Mouse (Mus musculus): ENCODE measurements around the gene Cpsf4l. TPM values are rescaled to one million over a fixed set of nuclear protein-coding genes. Genes with fewer than 3 reads are reported as not detected.

Gene Cpsf4l
- polyA plus RNA-seq (2015; fragmentation: Nextera tagmentation; extraction: Ambion mirVana) = 0.22 and 0.73 TPM in 2 replicates

- H3K9ac ChIP-seq = peak within 1 kb of the TSS; percentile 32; the same call in 1 of the 2 replicates
- H3K4me1 ChIP-seq = peaks cover 19% of the 10 kb centered on the region
- no peaks in the 10 kb centered on the region for H3K36me3 ChIP-seq (replicated peaks)
- no peak within 1 kb of the TSS; the same call in 1 of the 2 replicates for H3K4me2 ChIP-seq
- 9% methylated on average over 11 of the region's 11 CpGs for WGBS
- H3K4me3 ChIP-seq = no peak within 1 kb of the TSS
- peak; percentile 51; the same call in 1 of the 2 replicates for ATAC-seq (replicated peaks)
- no peaks in the 10 kb centered on the region for H3K9me3 ChIP-seq
- H3K27me3 ChIP-seq (replicated peaks) = 0 out of 2 replicates have a peak, but pooled peaks cover 3% of the 10 kb centered on the region
- peak within 1 kb of the TSS; percentile 65 for H3K27ac ChIP-seq
These were observed at the start of gene Cpsf4l for GRCm38 (mm10) chr11:113709731-113710256. Gene Cpsf4l (minus strand): TSS chr11:113710017.

DNA sequence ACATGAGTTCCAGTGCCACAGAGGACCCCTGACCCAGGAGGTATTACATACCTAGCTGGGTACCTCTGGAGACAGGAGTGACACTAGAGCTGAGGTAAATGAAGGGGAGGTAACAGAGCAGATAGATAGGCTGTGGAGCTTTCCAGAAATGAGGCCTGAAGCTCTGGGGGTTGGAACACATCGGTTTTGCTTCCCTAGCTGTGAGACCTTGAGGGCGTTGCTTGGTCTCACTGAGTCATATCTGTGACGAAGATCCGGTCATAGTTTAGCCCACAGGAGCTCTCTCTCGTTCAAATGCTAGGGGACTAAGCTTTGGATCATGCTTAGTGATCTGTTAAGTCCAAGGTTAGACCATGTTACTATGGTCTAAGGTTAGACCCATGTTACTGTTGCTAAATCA lies 49.0 kb upstream of the Cpsf4l start:
- Histone ChIP-seq H3K27me3 (replicated peaks) (no peaks in the 10 kb centered on the region), H3K27ac (no peak overlapping the region), H3K4me2 (no peak overlapping the region), H3K4me1 (0 out of 2 replicates have a peak, but pooled peaks cover 3% of the 10 kb centered on the region), H3K36me3 (replicated peaks) (no peaks in the 10 kb centered on the region), H3K9ac (no peak overlapping the region), H3K4me3 (no peak overlapping the region), H3K9me3 (no peaks in the 10 kb centered on the region)
- ATAC-seq (replicated peaks) = no peak
- 92% methylated on average over 5 of the region's 5 CpGs for WGBS

- WGBS = 95% methylated on average over 12 of the region's 12 CpGs
- H3K4me2 ChIP-seq = no peak overlapping the region
These were observed 46.8 kb upstream of the Cpsf4l start for GRCm38 (mm10) chr11:113756578-113756977.

GRCm38 (mm10) chr11:113755878-113756277 lies 46.1 kb upstream of the Cpsf4l start:
- H3K4me3 ChIP-seq = no peak overlapping the region
- ATAC-seq (replicated peaks) = no peak
- H3K36me3 ChIP-seq (replicated peaks) = no peaks in the 10 kb centered on the region
- H3K9ac ChIP-seq = no peak overlapping the region
- no peak overlapping the region for H3K27ac ChIP-seq
- H3K4me1 ChIP-seq = peaks cover 7% of the 10 kb centered on the region
- H3K27me3 ChIP-seq (replicated peaks) = no peaks in the 10 kb centered on the region
- 93% methylated on average over 14 of the region's 14 CpGs for WGBS
- H3K9me3 ChIP-seq = no peaks in the 10 kb centered on the region
- no peak overlapping the region for H3K4me2 ChIP-seq

More at GRCm38 (mm10) chr11:113756578-113756977, 46.8 kb upstream of the Cpsf4l start:
- Histone ChIP-seq H3K4me1 (peaks cover 7% of the 10 kb centered on the region), H3K36me3 (replicated peaks) (no peaks in the 10 kb centered on the region), H3K27me3 (replicated peaks) (no peaks in the 10 kb centered on the region), H3K9ac (no peak overlapping the region), H3K4me3 (no peak overlapping the region), H3K9me3 (no peaks in the 10 kb centered on the region), H3K27ac (no peak overlapping the region)
- no peak for ATAC-seq (replicated peaks)

DNA sequence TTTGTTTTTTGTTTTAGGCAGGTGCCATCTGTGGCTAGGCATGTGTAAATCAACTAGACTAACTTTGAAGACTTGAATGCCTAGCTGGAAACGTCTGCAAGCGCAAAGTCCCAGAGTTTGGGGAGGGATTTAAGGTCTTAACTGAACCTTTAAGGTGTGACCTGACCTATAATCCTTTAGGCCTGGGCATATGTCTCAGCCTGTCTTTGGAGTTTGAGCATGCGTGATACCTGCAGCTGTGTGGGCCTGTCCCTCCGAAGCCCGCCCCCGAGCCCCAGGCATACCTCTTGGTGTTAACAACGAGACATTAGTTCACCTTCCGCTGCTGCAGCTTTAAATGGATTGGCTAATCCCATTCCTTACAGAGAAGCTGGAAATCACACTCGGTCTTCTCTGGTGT lies 45.0 kb upstream of the Cpsf4l start:
- Histone ChIP-seq H3K4me3 (no peak overlapping the region), H3K9ac (no peak overlapping the region), H3K27ac (no peak overlapping the region), H3K27me3 (replicated peaks) (no peaks in the 10 kb centered on the region), H3K4me1 (peaks cover 15% of the 10 kb centered on the region), H3K9me3 (no peaks in the 10 kb centered on the region), H3K4me2 (no peak overlapping the region), H3K36me3 (replicated peaks) (no peaks in the 10 kb centered on the region)
- ATAC-seq (replicated peaks) = no peak
- 34% methylated on average over 9 of the region's 9 CpGs for WGBS

DNA sequence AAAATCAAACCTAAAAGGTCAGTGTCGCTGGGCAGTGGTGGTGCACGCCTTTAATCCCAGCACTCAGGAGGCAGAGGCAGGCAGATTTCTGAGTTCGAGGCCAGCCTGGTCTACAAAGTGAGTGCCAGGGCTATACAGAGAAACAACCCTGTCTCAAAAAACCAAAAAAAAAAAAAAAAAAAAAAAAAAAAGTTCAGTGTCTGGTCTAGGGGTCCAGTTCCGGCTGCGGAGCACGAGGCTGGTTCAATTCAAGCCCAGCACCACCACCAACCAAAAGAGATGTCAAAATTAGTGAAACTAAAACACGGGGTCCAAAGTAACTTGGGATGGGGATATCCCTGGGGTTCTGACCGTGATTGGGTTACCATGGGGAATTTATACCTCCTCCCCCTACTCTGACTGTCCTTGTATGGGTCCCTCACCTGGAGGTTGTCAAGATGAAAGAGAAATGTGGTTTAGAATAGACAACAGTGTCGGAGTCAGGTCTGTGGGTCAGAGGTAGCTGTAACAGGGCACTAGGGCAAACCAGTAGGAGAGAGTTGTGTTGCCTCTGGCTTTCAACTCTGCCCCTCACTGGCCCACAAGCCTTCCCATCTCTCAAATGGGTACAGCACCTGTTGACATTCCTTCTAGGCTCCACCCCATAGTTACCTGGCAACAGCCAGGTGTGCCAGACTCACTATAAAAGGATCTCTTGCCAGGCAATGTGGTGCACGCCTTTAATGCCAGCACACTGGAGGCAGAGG lies 43.0 kb upstream of the Cpsf4l start:
- ATAC-seq (replicated peaks) = no peak
- H3K4me3 ChIP-seq = no peak overlapping the region
- no peaks in the 10 kb centered on the region for H3K27me3 ChIP-seq (replicated peaks)
- 95% methylated on average over 10 of the region's 10 CpGs for WGBS
- no peak overlapping the region for H3K9ac ChIP-seq
- H3K27ac ChIP-seq = no peak overlapping the region
- H3K4me1 ChIP-seq = peaks cover 34% of the 10 kb centered on the region
- H3K4me2 ChIP-seq = no peak overlapping the region
- no peaks in the 10 kb centered on the region for H3K36me3 ChIP-seq (replicated peaks)
- no peaks in the 10 kb centered on the region for H3K9me3 ChIP-seq

- WGBS = 32% methylated on average over 15 of the region's 15 CpGs
- H3K36me3 ChIP-seq (replicated peaks) = no peaks in the 10 kb centered on the region
- ATAC-seq (replicated peaks) = peak; percentile 3; the same call in 1 of the 2 replicates
These were observed 42.4 kb upstream of the Cpsf4l start for GRCm38 (mm10) chr11:113752158-113752661.

DNA sequence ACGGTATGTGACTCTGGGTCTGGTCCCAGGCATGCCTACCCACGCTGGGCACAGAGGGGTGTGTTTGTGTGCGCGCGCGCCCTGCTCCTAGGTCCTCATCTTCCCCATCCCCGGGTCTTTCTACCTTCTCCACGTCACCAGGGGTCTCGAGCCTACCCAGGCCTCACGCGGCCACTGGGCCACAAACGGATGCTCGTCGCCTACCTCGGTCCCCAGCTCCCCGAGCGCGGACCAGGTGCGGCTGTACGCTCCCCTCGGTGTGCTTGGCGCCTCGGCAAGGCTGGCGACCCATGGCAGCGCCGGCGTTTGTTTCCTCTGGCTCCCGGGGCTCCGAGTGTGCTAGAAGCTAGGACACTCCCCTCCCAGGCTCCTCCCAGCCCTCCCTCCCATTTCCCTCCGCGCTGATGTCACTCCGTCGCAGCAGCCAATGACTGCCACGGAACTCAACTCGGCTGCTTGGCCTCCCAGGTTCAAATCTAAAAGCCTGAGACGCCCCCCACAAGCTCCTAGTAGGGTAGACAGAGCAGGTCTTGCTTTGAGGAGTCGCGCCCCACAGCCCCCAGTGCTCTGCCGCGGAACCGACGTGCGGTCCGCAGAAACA lies 41.8 kb upstream of the Cpsf4l start, which contains the start of gene Cdc42ep4:
Gene Cdc42ep4 (minus strand): TSS at position 398 of the 601 bp plus-strand sequence.
- WGBS = under 1% methylated on average over 44 of the region's 44 CpGs
- H3K4me3 ChIP-seq = peak within 1 kb of the TSS; percentile 80
- H3K27me3 ChIP-seq (replicated peaks) = no peaks in the 10 kb centered on the region
- peak; percentile 87 for ATAC-seq (replicated peaks)
- H3K9ac ChIP-seq = peak within 1 kb of the TSS; percentile 92
- no peaks in the 10 kb centered on the region for H3K9me3 ChIP-seq
- peak within 1 kb of the TSS; percentile 76 for H3K4me2 ChIP-seq
- no peaks in the 10 kb centered on the region for H3K36me3 ChIP-seq (replicated peaks)
- peak within 1 kb of the TSS; percentile 93 for H3K27ac ChIP-seq
- peaks cover 42% of the 10 kb centered on the region for H3K4me1 ChIP-seq

More at GRCm38 (mm10) chr11:113752158-113752661, 42.4 kb upstream of the Cpsf4l start:
- Histone ChIP-seq H3K4me1 (peaks cover 40% of the 10 kb centered on the region), H3K9me3 (no peaks in the 10 kb centered on the region), H3K27me3 (replicated peaks) (no peaks in the 10 kb centered on the region), H3K4me2 (peak overlapping the region; percentile 76), H3K4me3 (peak overlapping the region; percentile 80), H3K27ac (peak overlapping the region; percentile 93; the same call in 1 of the 2 replicates), H3K9ac (peak overlapping the region; percentile 92)

- peak overlapping the region; percentile 80 for H3K4me3 ChIP-seq
- H3K27me3 ChIP-seq (replicated peaks) = no peaks in the 10 kb centered on the region
- H3K36me3 ChIP-seq (replicated peaks) = no peaks in the 10 kb centered on the region
- peak overlapping the region; percentile 93 for H3K27ac ChIP-seq
- peak; percentile 55 for ATAC-seq (replicated peaks)
- H3K4me2 ChIP-seq = peak overlapping the region; percentile 76
- peak overlapping the region; percentile 92 for H3K9ac ChIP-seq
- peaks cover 43% of the 10 kb centered on the region for H3K4me1 ChIP-seq
- 0% methylated on average over 67 of the region's 67 CpGs for WGBS
- no peaks in the 10 kb centered on the region for H3K9me3 ChIP-seq
These were observed 41.0 kb upstream of the Cpsf4l start for GRCm38 (mm10) chr11:113750571-113751483.

- H3K27ac ChIP-seq = peak overlapping the region; percentile 93
- H3K9me3 ChIP-seq = no peaks in the 10 kb centered on the region
- peak; percentile 18; the same call in 1 of the 2 replicates for ATAC-seq (replicated peaks)
- peak overlapping the region; percentile 76 for H3K4me2 ChIP-seq
- H3K4me1 ChIP-seq = peaks cover 46% of the 10 kb centered on the region
- WGBS = 3% methylated on average over 9 of the region's 9 CpGs
- H3K27me3 ChIP-seq (replicated peaks) = no peaks in the 10 kb centered on the region
- H3K9ac ChIP-seq = peak overlapping the region; percentile 92
- no peaks in the 10 kb centered on the region for H3K36me3 ChIP-seq (replicated peaks)
- peak overlapping the region; percentile 80 for H3K4me3 ChIP-seq
These were observed 40.0 kb upstream of the Cpsf4l start for GRCm38 (mm10) chr11:113749749-113750351.
